Mouse (Mus musculus) adrenal gland, adult 18-20 months (tissue): ENCODE measurements around the gene Fgfbp3. TPM values are rescaled to one million over a fixed set of nuclear protein-coding genes. Genes with fewer than 3 reads are reported as not detected.
"Not testable (repeated sequence)": the region's sequence is repeated elsewhere in the genome, so short reads cannot be mapped to it uniquely, and the experiment has no call there.

ENCODE experiments used
- DNase-seq, 2 experiments: peaks; one replicate each; pipeline ENCODE4 v3.0.0; 2021 to 2022; ENCODE audit warnings: low spot score in 2 of 2
- total RNA-seq, 2 experiments: library from RNA; stranded (reverse); gene quantifications; 1 replicate in 1 of 2; 2 replicates in 1 of 2; pipeline ENCODE4 v1.2.3; 2021

Gene Fgfbp3
- total RNA-seq, 2 experiments from 2014 or later: 2.4 to 3.8 TPM

DNA sequence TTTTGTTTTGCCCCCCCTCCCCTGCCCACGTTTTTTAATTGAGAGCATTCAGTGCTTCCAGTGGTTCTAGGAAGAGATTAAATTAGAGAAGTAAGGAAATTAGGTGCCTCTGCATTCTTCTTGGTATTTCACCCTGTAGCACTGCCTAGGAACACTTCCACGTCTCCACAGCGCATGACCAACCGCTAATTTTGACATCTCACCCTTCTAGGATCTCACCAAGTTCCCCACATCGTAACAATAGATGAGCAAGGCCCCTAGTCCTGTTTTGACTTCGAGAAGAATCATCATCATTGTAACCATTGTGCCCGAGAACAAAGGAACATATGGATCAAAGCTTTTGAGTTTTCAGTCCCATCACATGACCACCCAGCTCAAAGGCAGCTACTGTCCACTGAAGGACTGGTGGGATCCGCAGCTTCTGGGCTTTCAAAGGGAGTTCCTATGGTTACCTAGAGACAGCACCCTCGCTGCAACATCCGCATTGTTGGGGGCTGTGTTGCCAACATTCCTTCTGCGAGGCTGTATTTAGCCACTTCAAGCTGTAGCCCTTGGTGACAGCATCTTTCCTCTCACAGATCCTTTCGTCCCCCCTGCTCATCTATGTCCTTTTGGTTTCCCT is 8.9 kb downstream of the Fgfbp3 start:
- DNase-seq: no peak

DNA sequence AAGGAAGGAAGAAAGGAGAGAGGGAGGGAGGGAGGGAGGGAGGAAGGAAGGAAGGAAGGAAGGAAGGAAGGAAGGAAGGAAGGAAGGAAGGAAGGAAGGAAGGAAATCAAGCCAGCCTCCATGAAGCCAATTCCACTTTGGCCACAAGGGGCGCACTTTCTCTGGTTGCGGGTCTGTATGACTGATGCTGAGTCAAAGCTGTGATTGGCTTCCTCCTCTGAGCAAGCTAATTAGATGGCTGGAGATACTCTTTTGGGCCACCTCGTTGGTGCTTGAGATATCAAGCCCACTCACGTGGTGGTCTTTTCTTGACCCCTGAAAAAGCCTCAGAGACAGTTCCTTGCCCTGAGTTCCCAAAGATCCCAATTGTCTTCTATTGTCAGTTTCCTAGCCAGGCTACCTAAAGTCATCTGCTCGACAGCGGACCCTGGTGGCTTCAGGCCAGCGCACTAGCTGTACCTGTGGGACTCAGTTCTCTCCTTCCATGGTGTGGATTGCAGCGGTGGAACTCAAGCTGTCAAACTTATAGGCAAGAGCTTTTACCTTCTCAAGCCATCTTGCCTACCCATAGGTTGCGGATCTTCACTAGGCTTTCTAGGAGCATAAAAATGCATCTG is 9.6 kb downstream of the Fgfbp3 start:
- DNase-seq: peak; percentile 60 to 72

DNA sequence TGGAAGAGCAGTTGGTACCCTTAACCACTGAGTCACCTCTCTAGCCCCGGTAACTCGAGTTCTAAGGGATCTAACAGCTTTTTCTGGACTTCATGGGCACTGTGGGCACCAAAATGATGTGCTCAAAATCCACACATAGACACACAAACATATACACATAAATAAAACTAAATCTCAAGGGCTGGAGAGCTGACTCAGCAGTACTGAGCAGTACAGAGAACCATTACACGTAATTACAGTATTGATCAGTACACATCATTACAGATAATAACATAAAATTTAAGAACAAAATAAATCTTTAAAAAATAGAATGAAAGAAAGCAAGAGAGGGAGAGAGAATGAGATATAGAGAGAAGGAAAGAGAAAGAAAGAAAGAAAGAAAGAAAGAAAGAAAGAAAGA is 10.3 kb downstream of the Fgfbp3 start:
- no peak for DNase-seq

DNA sequence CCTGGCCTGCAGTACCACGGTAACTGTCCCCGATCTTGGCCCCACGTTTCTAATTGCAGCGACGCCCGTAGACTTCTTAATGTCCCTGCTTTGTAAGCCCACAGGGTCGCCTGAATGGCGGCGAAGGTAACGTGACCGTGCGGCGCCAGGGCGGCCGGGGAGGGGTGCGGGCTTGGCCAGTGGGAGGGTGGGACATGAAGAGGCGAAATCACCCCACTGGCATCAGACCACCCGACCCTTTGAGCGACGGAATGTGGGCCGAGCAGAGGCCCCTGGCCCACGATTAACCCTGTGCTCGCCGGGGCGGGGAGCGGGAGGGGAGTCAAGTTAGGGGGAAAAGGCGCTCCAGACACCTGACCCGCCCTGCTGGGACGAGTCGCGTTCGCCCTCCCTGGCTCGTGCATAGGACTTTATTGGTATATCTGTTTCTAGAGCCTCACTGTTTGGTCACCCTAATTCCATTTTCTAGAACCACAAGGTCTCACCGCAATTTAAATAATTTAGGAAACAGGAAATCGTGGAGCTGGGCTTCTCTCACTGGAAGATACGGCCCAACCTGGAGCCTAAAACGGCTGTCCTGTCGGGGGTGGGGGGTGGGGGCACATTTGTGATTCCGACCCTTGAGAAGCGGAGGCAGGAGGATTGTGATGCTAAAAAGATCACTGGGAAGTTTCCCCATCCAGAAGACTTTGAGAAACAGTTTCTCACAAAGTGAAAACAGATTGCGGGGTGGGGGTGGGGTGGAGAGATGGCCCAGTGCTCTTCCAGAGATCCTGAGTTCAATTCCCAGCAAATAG is 15.0 kb downstream of the Fgfbp3 start:
- peak; percentile 44 for DNase-seq

DNA sequence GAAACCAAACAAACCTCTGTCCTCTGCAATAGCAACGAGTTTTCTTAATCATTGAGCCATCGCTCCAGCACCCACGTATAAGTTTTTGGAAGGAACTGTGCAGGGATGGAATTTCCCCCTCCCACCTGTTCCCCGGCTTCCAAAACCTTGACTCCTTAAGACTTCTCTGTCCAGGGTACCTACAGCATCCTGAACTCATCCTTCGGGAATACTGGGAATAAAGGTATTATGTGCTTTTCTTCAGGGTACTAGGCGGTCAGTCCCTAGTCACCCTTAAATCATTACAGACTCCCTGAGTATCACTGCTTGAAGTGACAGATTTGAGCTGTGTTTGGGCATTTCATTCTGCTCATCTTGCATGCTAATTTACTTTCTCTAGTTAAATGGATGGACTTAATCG is 16.0 kb downstream of the Fgfbp3 start:
- no peak for DNase-seq

DNA sequence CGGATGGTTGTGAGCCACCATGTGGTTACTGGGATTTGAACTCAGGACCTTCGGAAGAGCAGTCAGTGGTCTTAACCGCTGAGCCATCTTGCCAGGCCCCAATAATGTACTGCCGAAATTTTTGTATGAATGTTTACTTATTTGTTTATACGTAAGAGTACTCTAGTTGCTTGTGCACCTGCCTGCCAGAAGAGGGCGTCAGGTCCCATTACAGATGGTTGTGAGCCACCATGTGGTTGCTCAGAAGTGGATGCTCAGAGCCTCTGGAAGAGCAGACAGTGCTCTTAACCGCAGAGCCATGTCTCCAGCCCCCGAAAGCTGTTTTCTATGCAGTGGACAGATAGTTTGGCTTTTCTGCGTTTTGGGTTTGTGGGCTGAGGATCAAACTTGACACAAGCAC is 21.6 kb downstream of the Fgfbp3 start:
- DNase-seq: no peak

DNA sequence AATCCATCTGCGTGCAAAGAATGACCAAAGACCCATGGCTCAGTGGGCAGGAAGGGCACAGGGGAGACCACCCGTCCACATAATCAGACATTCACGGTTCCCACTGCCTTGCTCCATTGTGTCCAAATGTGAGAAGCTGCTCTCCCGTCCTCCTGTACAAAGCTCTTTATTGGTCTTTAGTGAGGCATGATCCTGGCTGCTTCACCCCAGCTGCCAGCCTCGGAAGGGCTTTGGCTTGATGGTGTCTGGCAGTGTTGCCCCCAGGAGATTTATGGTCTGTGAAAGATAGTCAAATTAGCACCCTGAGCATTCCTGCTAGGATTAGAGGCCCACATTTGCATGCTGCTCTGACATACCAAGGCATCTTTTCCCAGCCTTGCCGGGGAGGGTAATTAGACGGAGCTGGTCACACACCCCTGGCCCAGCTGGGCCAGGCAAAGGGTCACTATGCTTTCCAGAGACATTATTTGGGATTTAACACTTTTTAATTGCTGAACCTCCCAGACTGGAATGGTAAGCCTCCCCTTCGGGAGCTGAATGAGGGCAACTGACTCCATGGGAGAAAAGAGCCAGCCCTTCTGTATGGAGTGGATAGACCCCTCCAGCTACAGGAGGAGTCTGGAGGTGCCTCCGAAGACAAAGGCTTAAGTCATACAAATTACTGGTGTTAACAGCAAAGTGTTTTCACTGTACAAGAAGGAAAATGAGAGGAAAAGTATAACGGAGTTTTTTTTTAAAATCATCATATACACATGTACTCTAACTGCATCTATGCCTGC is 22.4 kb downstream of the Fgfbp3 start:
- no peak for DNase-seq

DNA sequence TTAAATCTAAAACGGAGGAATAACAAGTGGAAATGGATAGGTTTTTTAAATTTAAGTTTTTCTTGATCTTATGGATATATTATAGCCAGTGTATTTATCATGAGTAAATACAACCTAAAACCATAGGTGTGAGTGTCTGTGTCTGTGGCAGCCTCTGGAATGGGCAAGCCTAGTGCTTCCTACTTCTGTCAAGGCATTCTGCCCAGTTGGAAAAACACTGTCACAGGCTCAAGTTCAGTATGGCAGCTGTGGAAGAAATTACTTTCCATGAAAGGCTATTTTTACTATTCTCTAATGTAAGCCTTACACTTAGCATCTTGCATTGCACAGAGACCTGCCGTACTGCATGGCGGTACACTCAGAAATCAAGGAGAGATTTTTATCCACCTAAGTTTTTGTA is 27.7 kb downstream of the Fgfbp3 start:
- DNase-seq: no peak

DNA sequence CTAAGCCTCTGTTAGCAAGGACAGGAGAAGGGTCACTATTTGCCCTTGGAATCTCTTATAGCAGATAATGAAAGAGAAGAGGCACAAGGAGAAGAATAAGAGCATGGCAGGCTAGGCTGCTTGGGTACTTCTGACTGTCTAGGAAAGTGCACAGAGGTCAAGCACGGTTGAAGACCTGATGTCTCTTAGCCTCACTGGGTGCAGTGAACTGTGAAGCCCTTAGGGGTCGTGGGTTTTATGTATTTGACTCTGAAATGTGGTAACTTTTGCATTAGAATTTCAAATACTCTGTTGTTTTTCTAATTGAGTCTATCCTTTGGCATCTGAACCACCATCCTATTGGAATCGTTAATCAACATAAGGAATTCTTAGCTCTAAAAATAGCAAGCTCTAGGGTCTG is 31.7 kb downstream of the Fgfbp3 start:
- DNase-seq: no peak

DNA sequence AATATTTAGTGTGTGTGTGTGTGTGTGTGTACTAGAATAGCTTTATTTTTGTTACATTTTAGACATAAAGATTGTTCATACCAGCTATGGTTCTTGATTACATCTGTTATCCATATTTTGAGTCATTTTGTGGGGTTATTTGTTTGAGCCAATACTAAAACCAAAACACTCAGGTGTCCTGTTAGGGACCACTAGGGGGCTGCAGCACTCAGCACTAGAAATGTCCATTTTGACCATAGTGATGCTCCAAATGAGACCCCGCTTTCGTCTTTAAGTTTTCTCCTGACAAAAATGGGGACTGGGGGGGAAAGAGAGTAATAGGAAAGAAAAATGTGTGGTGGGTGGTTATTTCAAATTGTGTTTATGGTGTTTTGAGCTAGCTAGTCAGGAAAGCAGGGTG is 33.1 kb downstream of the Fgfbp3 start:
- no peak for DNase-seq

DNA sequence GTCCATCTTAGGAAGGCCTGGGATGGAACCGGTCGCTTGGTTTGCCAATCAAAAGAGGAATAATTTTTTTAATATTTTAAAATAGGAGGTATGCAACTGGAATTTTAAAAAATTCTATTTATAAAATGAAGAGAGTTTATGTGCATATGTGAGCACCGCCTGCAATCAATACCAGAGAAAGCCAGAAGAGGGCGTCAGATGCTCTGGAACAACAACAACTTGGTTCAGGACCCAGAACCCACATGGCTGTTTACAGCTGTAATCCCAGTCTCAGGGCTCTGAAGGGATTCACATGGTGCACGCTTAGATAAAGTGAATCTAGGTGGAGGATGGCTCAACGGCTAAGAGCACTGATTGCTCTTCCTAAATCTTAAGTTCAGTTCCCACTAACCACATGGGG is 36.3 kb downstream of the Fgfbp3 start:
- DNase-seq: no peak

DNA sequence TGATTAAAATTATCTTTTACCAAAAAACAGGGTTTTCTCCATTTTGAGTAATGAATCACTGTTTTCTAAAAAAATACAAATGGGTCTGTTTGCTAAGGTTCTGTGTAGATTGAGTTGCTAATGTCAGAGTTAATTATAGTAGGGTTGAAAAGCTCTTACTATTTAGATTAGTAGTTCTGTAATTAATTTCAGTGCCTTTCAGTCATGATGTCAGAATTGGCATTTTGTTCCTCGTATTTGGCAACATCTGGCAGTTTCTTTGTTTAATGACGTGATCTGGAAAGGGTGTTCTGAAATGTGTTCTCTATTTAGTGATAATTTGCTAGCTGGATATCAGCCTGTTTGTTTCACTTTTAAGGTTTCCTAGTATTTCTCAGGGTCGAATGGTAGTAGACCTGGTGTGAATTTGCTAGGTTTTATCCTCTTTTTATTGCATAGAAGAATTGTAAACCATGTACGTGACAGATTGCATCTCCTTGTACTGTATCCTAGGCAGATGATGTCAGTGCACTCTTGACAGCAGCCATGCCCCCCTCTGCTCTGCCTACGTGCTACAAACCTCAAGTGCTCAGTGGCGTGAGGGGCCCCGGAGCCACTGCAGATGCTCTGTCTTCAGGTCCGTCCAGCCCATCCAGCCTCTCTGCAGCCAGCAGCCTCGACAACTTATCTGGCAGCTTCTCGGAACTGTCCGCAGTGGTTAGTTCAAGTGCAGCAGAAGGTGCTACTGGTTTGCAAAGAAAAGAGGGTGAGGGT is 40.5 kb downstream of the Fgfbp3 start:
- DNase-seq: no peak

DNA sequence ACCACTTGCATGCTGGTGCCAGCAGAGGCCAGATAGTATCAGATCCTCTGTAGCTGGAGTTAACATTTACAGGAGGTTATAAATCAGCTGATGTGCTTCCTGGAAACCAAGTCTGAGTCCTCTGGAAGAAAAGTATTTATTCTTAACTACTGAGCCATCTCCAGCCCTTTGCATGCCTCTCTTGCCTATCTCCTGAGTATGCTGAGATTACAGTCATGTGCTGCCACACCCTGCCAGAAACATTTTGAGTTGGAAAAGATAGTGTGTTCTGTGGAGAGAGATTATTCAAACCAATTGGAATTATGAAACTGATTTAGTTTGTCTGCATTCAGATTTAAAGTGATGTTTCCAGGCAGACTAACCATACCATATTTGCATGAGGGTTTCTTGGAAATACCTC is 42.1 kb downstream of the Fgfbp3 start:
- DNase-seq: no peak

DNA sequence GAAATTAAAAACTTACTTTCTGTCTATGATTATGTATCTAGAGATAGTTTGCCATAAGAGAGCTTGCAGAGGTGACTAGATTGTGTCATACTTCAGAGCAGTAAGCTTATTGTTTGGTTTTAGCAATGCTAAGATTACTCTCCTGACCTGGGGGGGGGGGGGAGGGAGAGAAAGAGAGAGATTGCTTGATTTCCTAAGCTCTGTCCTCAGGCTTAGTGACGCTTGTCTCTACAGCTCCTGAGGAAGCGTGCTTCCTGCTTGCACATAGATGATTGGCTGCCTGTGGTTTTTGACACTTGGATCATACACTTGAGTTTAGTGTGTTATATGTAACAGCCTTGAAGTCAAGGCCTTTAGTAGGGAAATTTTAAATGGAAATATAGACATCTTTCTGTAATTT is 44.8 kb downstream of the Fgfbp3 start:
- no peak for DNase-seq

DNA sequence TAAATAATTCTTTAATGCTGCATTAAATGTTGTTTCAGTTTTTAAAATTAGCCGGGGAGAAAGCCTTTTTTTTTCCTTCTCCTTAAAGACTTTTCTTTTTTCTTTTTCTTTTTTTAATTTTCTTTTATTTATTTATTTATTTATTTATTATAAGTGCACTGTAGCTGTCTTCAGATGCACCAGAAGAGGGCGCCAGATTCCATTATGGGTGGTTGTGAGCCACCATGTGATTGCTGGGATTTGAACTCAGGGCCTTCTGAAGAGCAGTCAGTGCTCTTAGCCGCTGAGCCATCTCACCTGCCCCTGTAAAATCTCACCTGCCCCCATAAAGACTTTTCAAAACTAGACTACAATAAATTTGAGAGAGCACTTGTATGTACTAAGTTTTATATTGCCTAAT is 50.7 kb downstream of the Fgfbp3 start:
- not testable (repeated sequence) for DNase-seq

Other genes starting within 250 kb of the Fgfbp3 start
- gene Ppp1r3c, start 183.0 kb downstream of the Fgfbp3 start, total RNA-seq: 10 to 100 TPM; 38.4 to 74.9 TPM
- 10 to 100 TPM; 97.4 TPM for gene Tnks2, start 85.4 kb downstream of the Fgfbp3 start, total RNA-seq
- 10 to 100 TPM; 29.2 to 31.0 TPM for gene Btaf1, start 6.5 kb upstream of the Fgfbp3 start, total RNA-seq